Mouse (Mus musculus): Measurements from ENCODE around the gene Ddx51. TPM values are rescaled to one million over a fixed set of nuclear protein-coding genes. Genes with fewer than 3 reads are reported as not detected.

Ddx51 gene
- 1 to 10 TPM; 7.6 to 9.1 TPM for polyA plus RNA-seq (2012; fragmentation: generic; extraction: Trizol)

DNA sequence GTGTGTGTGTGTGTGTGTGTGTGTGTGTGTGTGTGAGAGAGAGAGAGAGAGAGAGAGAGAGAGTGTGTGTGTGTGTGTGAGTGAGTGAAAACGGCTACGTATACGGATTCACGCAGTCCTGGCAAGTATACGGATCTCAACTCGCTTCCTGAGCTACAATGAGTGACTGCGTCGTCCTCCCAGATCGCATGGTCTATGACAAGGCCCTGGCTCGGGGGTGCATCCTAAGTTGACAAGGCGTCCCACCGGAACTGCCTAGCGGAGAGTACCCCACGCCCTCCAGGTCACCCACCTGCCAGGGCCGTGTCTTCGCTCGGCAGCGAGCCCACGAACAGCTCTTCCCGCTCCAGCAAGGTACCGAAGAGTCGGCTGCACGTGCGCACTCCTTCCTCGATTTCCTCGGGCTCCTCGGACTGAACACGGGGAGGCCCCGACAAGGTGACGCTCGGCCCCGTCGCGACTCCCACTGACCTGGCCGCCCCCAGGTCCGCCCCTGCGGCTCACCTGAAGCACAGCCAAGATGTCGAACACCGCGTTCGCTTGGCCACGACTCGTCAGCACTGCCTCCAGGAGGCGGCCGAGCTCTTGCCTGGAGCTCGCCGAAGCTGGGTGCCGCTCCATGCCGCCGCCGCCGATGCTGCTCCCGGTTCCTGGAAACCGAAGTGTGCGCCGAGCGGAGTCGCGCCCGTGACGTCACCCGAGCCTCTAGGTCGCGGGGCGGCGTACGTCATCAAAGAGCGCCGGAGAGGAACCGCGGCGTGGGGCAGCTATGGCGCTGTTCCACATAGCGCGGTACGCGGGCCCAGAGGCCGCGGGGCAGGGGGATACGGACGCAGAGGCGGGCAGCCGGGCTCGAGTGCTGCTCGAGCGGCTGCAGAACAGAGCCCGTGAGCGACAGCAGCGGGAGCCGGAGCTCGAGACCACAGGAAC lies at the start of gene Ddx51, which contains the start of gene Noc4l:
Gene Ddx51 (plus strand): TSS at position 733 of the 930 bp plus-strand sequence.
Gene Noc4l (minus strand): TSS at position 699 of the 930 bp plus-strand sequence.

Other genes starting within 250 kb of the Ddx51 start
- 10 to 100 TPM in 1 of 2 experiments, 1 to 10 TPM in 1; 7.0 to 19.5 TPM for gene Fbrsl1, start 204.9 kb upstream of the Ddx51 start, polyA plus RNA-seq (2012; fragmentation: generic; extraction: Trizol)
- under 1 TPM in 1 of 2 experiments, not detected in 1; 0.02 TPM for gene Galnt9, start 109.1 kb upstream of the Ddx51 start, polyA plus RNA-seq (2012; fragmentation: generic; extraction: Trizol)
- 10 to 100 TPM; 20.7 to 51.2 TPM for gene Noc4l, start within 50 bp of the Ddx51 start, polyA plus RNA-seq (2012; fragmentation: generic; extraction: Trizol)
- gene Ep400, start 117.3 kb downstream of the Ddx51 start, polyA plus RNA-seq (2012; fragmentation: generic; extraction: Trizol) = 10 to 100 TPM in 1 of 2 experiments, 1 to 10 TPM in 1; 2.8 to 21.7 TPM
- 10 to 100 TPM; 18.5 to 29.9 TPM for gene Pus1, start 127.2 kb downstream of the Ddx51 start, polyA plus RNA-seq (2012; fragmentation: generic; extraction: Trizol)
- 10 to 100 TPM in 1 of 2 experiments, 1 to 10 TPM in 1; 3.4 to 23.4 TPM for gene Ulk1, start 156.6 kb downstream of the Ddx51 start, polyA plus RNA-seq (2012; fragmentation: generic; extraction: Trizol)
- 10 to 100 TPM in 1 of 2 experiments, 1 to 10 TPM in 1; 6.4 to 31.9 TPM for gene Hscb, start 186.3 kb downstream of the Ddx51 start, polyA plus RNA-seq (2012; fragmentation: generic; extraction: Trizol)
- gene Chek2, start 186.5 kb downstream of the Ddx51 start, polyA plus RNA-seq (2012; fragmentation: generic; extraction: Trizol) = 1 to 10 TPM; 1.1 to 8.3 TPM
- gene Ttc28, start 226.4 kb downstream of the Ddx51 start, polyA plus RNA-seq (2012; fragmentation: generic; extraction: Trizol) = 10 to 100 TPM in 1 of 2 experiments, 1 to 10 TPM in 1; 1.1 to 11.3 TPM

Data from C3H10T1/2 (cell line).